Mouse (Mus musculus) C2C12 (cell line): ENCODE results near the gene Plk5. TPM values are rescaled to one million over a fixed set of nuclear protein-coding genes. Genes with fewer than 3 reads are reported as not detected.

Source experiments
- H3K27me3 ChIP-seq: one replicate; pipeline ENCODE4 v1.6.1; 2011; ENCODE audit not compliant: control insufficient read depth, insufficient read depth, insufficient read length
- H3K36me3 ChIP-seq: one replicate; pipeline ENCODE4 v1.6.1; 2011; ENCODE audit not compliant: control insufficient read depth, insufficient read depth
- H3K4me3 ChIP-seq: one replicate; pipeline ENCODE4 v1.5.1; 2011; ENCODE audit warnings: mild to moderate bottlenecking, control low read depth; ENCODE audit not compliant: poor library complexity, insufficient read depth, severe bottlenecking
- H3K79me2 ChIP-seq: one replicate; pipeline ENCODE4 v1.6.1; 2011; ENCODE audit not compliant: control insufficient read depth, insufficient read depth
- H3K79me3 ChIP-seq: one replicate; pipeline ENCODE4 v1.6.1; 2011; ENCODE audit warnings: low read depth, control low read depth
- H3ac ChIP-seq: one replicate; pipeline ENCODE3; 2011; ENCODE audit warnings: low read depth; ENCODE audit not compliant: control insufficient read depth, insufficient read length
- CEBPB ChIP-seq: IDR thresholded peaks from one replicate; pipeline ENCODE4 v1.6.1; 2011; ENCODE audit warnings: low read depth, mild to moderate bottlenecking, control low read depth, moderate library complexity
- CTCF ChIP-seq: IDR thresholded peaks from one replicate; pipeline ENCODE4 v1.5.1; 2011; ENCODE audit not compliant: control insufficient read depth, insufficient read depth, insufficient read length
- FOSL1 ChIP-seq: IDR thresholded peaks from one replicate; pipeline ENCODE4 v1.8.0; 2011; ENCODE audit warnings: mild to moderate bottlenecking, low read length; ENCODE audit not compliant: poor library complexity, insufficient read depth, severe bottlenecking
- MAX ChIP-seq: IDR thresholded peaks from one replicate; pipeline ENCODE4 v1.6.1; 2011; ENCODE audit warnings: mild to moderate bottlenecking, control low read depth
- MYOD1 ChIP-seq: IDR thresholded peaks from one replicate; pipeline ENCODE4 v1.6.1; 2011; ENCODE audit warnings: low read depth; ENCODE audit not compliant: control insufficient read depth, insufficient read length
- MYOG ChIP-seq: IDR thresholded peaks from one replicate; pipeline ENCODE4 v1.6.1; 2011; ENCODE audit not compliant: control insufficient read depth, insufficient read length; ENCODE audit errors: extremely low read depth
- USF1 ChIP-seq: IDR thresholded peaks from one replicate; pipeline ENCODE4 v1.6.1; 2011; ENCODE audit warnings: low read depth, mild to moderate bottlenecking, control low read depth, moderate library complexity
- polyA plus RNA-seq: library from polyadenylated mRNA; unstranded; fragments of >200 nt; fragmentation: generic; extraction: Trizol; gene quantifications from one replicate; pipeline ENCODE4 v1.2.1, GENCODE M21; 2012; ENCODE audit warnings: missing spikeins

The Plk5 gene
- polyA plus RNA-seq, 1 experiment, result not detected

GRCm38 (mm10) chr10:80382641-80383365 lies 26.5 kb downstream of the Plk5 start:
- TF ChIP-seq CTCF (no peak), MAX (no peak), USF1 (no peak), MYOD1 (no peak), FOSL1 (no peak), CEBPB (no peak), MYOG (no peak)

GRCm38 (mm10) chr10:80383431-80383830 lies 27.2 kb downstream of the Plk5 start:
- peaks cover 60% of the 10 kb centered on the region for H3K36me3 ChIP-seq
- H3K4me3 ChIP-seq, result no peak overlapping the region

More at GRCm38 (mm10) chr10:80382641-80383365, 26.5 kb downstream of the Plk5 start:
- Histone ChIP-seq H3K27me3 (no peaks in the 10 kb centered on the region), H3K4me3 (no peak overlapping the region), H3K79me3 (peaks cover 45% of the 10 kb centered on the region), H3ac (no peak overlapping the region), H3K36me3 (peaks cover 60% of the 10 kb centered on the region), H3K79me2 (peaks cover 66% of the 10 kb centered on the region)

DNA sequence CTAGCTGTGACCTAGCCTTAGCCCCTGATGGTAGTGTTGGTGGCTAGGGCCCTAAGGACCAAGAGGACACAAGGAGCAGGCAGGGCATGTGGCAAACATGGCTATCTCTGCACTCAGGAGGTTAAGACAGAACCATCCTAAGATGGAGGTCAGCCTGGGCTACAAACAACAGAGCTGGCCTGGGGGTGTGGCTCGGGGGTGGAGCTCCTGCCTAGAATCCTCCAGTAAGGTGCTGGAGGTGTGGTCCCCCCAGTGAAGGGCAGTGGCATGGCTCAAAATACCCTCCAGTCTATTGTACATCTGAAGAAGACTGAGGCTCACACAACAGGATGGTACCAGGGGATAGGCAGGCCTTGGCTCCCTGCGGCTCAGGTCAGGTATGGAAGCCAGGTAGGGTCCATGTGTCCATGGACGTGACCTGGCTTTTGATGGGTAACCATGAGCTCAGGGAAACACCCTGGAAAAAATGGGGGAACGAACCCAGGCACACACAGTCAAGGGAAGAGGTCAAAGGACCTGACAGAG lies 27.9 kb downstream of the Plk5 start:
- peaks cover 60% of the 10 kb centered on the region for H3K36me3 ChIP-seq

More at GRCm38 (mm10) chr10:80383431-80383830, 27.2 kb downstream of the Plk5 start:
- peaks cover 45% of the 10 kb centered on the region for H3K79me3 ChIP-seq
- TF ChIP-seq CEBPB, result no peak
- no peak for TF ChIP-seq FOSL1
- TF ChIP-seq CTCF, result no peak
- no peaks in the 10 kb centered on the region for H3K27me3 ChIP-seq
- no peak overlapping the region for H3ac ChIP-seq
- peaks cover 66% of the 10 kb centered on the region for H3K79me2 ChIP-seq

DNA sequence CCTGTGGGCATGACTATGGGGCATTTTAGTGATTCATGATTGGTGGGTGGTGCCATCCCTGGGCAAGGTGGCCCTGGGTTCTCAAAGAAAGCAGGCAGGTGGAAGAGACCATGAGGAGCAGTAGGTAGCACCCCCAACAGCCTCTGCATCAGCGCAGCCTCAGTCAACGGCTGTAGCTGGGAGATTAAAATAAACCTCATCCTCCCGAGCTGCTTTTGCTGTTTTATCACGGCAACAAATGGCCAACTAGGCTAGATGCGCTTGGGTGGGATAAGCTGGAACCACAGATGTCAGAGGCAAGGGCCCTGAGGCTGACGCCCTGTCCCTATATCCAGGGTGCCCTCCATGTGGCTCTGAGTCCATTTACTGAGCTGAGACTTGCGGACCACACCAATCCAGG lies 28.4 kb downstream of the Plk5 start:
- no peak for TF ChIP-seq FOSL1
- Histone ChIP-seq H3K27me3 (no peaks in the 10 kb centered on the region), H3ac (peak overlapping the region; percentile 22), H3K79me3 (peaks cover 45% of the 10 kb centered on the region), H3K36me3 (peaks cover 55% of the 10 kb centered on the region), H3K79me2 (peaks cover 66% of the 10 kb centered on the region), H3K4me3 (peak overlapping the region; percentile 11)

More for the DNA sequence above, 27.9 kb downstream of the Plk5 start:
- no peak for TF ChIP-seq USF1
- no peaks in the 10 kb centered on the region for H3K27me3 ChIP-seq
- H3ac ChIP-seq, result peak overlapping the region; percentile 4
- H3K79me2 ChIP-seq, result peaks cover 66% of the 10 kb centered on the region
- H3K79me3 ChIP-seq, result peaks cover 45% of the 10 kb centered on the region
- H3K4me3 ChIP-seq, result no peak overlapping the region

- TF ChIP-seq MAX, result no peak
- no peak for TF ChIP-seq MYOD1
- TF ChIP-seq USF1, result no peak
- no peak for TF ChIP-seq MYOG
- no peak for TF ChIP-seq FOSL1
- no peak for TF ChIP-seq CEBPB
- TF ChIP-seq CTCF, result no peak
- Histone ChIP-seq H3ac (peak overlapping the region; percentile 76), H3K27me3 (no peaks in the 10 kb centered on the region), H3K36me3 (peaks cover 52% of the 10 kb centered on the region), H3K79me2 (peaks cover 66% of the 10 kb centered on the region), H3K4me3 (peak overlapping the region; percentile 93), H3K79me3 (peaks cover 45% of the 10 kb centered on the region)
Measured at GRCm38 (mm10) chr10:80385310-80385709, 29.1 kb downstream of the Plk5 start.

DNA sequence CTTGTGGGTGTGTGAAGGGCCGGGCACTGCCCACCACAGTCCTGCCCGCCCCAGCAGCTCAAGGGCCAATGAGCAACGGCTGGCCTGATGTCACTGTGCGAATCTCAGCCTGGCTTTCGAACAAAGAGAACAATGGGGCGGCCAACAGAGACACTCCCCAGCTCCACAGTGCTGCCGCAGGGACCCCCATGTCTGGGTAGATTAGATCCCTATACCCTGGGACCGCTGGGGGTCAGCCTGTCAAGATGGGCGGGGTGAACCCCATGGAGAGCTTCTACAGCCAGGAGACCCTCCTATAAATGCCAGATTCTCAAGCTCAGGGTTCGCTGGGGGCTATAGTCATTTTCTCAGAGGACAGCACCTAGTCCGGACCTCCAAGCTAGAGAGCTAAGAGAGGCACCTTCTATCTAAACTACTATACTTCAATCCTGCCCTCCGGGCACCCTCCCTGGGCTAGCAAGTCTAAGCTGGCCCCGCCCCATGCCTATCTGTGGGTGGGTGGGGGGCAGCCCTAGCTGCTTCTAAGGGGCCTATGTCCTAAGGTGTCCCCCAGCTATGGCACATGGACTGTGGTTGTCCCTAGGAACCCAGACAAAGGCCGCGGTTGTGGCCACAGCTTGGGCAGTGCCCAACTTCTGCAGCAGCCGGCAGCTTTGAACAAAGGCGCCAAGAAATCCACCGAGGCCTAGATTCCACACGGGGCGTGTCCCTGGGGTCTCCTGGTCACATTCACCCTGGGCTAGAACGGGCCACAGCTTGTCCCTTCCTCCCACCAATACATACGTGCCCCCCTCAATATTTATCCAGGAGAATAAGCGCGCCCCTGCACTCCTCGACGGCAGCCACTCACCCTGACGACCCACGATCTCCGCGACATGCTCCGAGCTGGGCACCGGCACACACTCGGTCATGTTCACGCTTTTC lies 29.8 kb downstream of the Plk5 start:
- H3K27me3 ChIP-seq, result no peaks in the 10 kb centered on the region
- H3K36me3 ChIP-seq, result peaks cover 51% of the 10 kb centered on the region
- peaks cover 45% of the 10 kb centered on the region for H3K79me3 ChIP-seq
- peaks cover 63% of the 10 kb centered on the region for H3K79me2 ChIP-seq
- H3K4me3 ChIP-seq, result peak overlapping the region; percentile 93
- TF ChIP-seq MAX (peak; percentile 21), FOSL1 (no peak)
- peak overlapping the region; percentile 76 for H3ac ChIP-seq
